Mouse (Mus musculus): Measurements from ENCODE around the gene Gm13279. TPM values are rescaled to one million over a fixed set of nuclear protein-coding genes. Genes with fewer than 3 reads are reported as not detected.

The Gm13279 gene
- total RNA-seq, 1 experiment from 2014 or later, result not detected

Other genes starting within 250 kb of the Gm13279 start
- not detected for gene Ifna15, start 239.2 kb upstream of the Gm13279 start, total RNA-seq (2023)
- not detected for gene Ifna14, start 225.6 kb upstream of the Gm13279 start, total RNA-seq (2023)
- gene Ifna9, start 205.0 kb upstream of the Gm13279 start, total RNA-seq (2023), result not detected
- not detected for gene Ifna12, start 194.0 kb upstream of the Gm13279 start, total RNA-seq (2023)
- gene C87499, start 163.0 kb upstream of the Gm13279 start, total RNA-seq (2023), result not detected
- not detected for gene Ifna13, start 152.9 kb upstream of the Gm13279 start, total RNA-seq (2023)
- not detected for gene Ifna16, start 120.5 kb upstream of the Gm13279 start, total RNA-seq (2023)
- gene Ifna2, start 113.5 kb upstream of the Gm13279 start, total RNA-seq (2023), result not detected
- gene Ifnab, start 106.0 kb upstream of the Gm13279 start, total RNA-seq (2023), result not detected
- gene Gm26566, start 75.6 kb upstream of the Gm13279 start, total RNA-seq (2023), result 1.9 TPM
- gene Klhl9, start 74.9 kb upstream of the Gm13279 start, total RNA-seq (2023), result 51.2 TPM
- not detected for gene Gm13271, start 42.5 kb upstream of the Gm13279 start, total RNA-seq (2023)
- not detected for gene Gm13283, start 37.3 kb upstream of the Gm13279 start, total RNA-seq (2023)
- not detected for gene Gm13290, start 23.6 kb upstream of the Gm13279 start, total RNA-seq (2023)
- not detected for gene Gm13289, start 20.5 kb upstream of the Gm13279 start, total RNA-seq (2023)
- gene Gm13272, start 17.5 kb upstream of the Gm13279 start, total RNA-seq (2023), result not detected
- not detected for gene Ifnz, start 15.3 kb upstream of the Gm13279 start, total RNA-seq (2023)
- not detected for gene Gm13276, start 11.7 kb upstream of the Gm13279 start, total RNA-seq (2023)
- not detected for gene Gm13277, start 8.8 kb upstream of the Gm13279 start, total RNA-seq (2023)
- not detected for gene Gm13278, start 5.8 kb upstream of the Gm13279 start, total RNA-seq (2023)
- not detected for gene Gm13275, start 2.9 kb upstream of the Gm13279 start, total RNA-seq (2023)
- not detected for gene Gm13285, start 2.3 kb downstream of the Gm13279 start, total RNA-seq (2023)
- gene Gm13287, start 5.9 kb downstream of the Gm13279 start, total RNA-seq (2023), result not detected
- 0.38 TPM for gene Gm13288, start 8.1 kb downstream of the Gm13279 start, total RNA-seq (2023)
- gene Ifna7, start 18.8 kb downstream of the Gm13279 start, total RNA-seq (2023), result not detected
- gene Ifna11, start 22.6 kb downstream of the Gm13279 start, total RNA-seq (2023), result not detected
- gene Ifna6, start 30.0 kb downstream of the Gm13279 start, total RNA-seq (2023), result not detected
- gene Ifna5, start 38.1 kb downstream of the Gm13279 start, total RNA-seq (2023), result not detected
- gene Ifna4, start 44.5 kb downstream of the Gm13279 start, total RNA-seq (2023), result not detected
- gene Ifna1, start 52.7 kb downstream of the Gm13279 start, total RNA-seq (2023), result not detected
- not detected for gene Ifne, start 82.8 kb downstream of the Gm13279 start, total RNA-seq (2023)

Measured in CD4-positive naive resting alpha-beta T cell, adult 57 days (primary cell).